Mouse (Mus musculus) erythroblast, embryonic 14.5 days (primary cell): ENCODE data around the gene Lmntd2.

Experiments used
- GATA1 ChIP-seq: IDR thresholded peaks from 2 replicates; pipeline ENCODE4 v1.6.1; 2012; ENCODE audit warnings: low read length, inconsistent platforms, mixed read lengths
- TAL1 ChIP-seq: IDR thresholded peaks from 3 replicates; pipeline ENCODE4 v1.6.1; 2012; ENCODE audit warnings: low read length, inconsistent platforms, mixed read lengths

- TF ChIP-seq GATA1 = no peak
- TF ChIP-seq TAL1 = no peak
Measured at GRCm38 (mm10) chr7:141231111-141231510, 17.2 kb upstream of the Lmntd2 start.
